Mouse (Mus musculus) stomach, embryonic 14.5 days (tissue): ENCODE results near the gene Ms4a4d. TPM values are rescaled to one million over a fixed set of nuclear protein-coding genes. Genes with fewer than 3 reads are reported as not detected.
"Not testable (repeated sequence)": the region's sequence is repeated elsewhere in the genome, so short reads cannot be mapped to it uniquely, and the experiment has no call there.

ENCODE experiments used
- ATAC-seq: fragments of 200-750 bp; cut with Nextera tagmentation; 2 replicates; pipeline ENCODE4 v1.8.0; 2017; ENCODE audit warnings: low read depth, moderate TSS enrichment; ENCODE audit not compliant: insufficient number of reproducible peaks, insufficient read depth, low FRiP score
- H3K27ac ChIP-seq: fragments of 300-500 bp; sonication (generic); 2 replicates; pipeline ENCODE4 v1.5.1; 2014; ENCODE audit warnings: mild to moderate bottlenecking, low read length, moderate library complexity, mixed read lengths
- H3K27me3 ChIP-seq: fragments of 300-500 bp; sonication (generic); 2 replicates; pipeline ENCODE4 v1.6.1; 2014; ENCODE audit warnings: low read length, control low read depth, mixed read lengths; ENCODE audit not compliant: control insufficient read depth, insufficient read depth
- H3K36me3 ChIP-seq: fragments of 300-500 bp; sonication (generic); 2 replicates; pipeline ENCODE4 v1.6.1; 2014; ENCODE audit warnings: mild to moderate bottlenecking, control low read depth, low read length, moderate library complexity, mixed read lengths; ENCODE audit not compliant: control insufficient read depth, insufficient read depth
- H3K4me1 ChIP-seq: fragments of 300-500 bp; sonication (generic); 2 replicates; pipeline ENCODE4 v1.6.1; 2014; ENCODE audit warnings: low read length, control low read depth, mixed read lengths; ENCODE audit not compliant: control insufficient read depth, insufficient read depth
- H3K4me2 ChIP-seq: fragments of 300-500 bp; sonication (generic); replicated peaks from 2 replicates; pipeline ENCODE4 v1.6.1; 2014; ENCODE audit warnings: low read depth, low read length, control low read depth
- H3K4me3 ChIP-seq: fragments of 300-500 bp; sonication (generic); 2 replicates; pipeline ENCODE4 v1.5.1; 2014; ENCODE audit warnings: low read depth, low read length, control low read depth
- H3K9ac ChIP-seq: fragments of 300-500 bp; sonication (generic); replicated peaks from 2 replicates; pipeline ENCODE4 v1.6.1; 2014; ENCODE audit warnings: low read depth, mild to moderate bottlenecking, control low read depth, low read length, moderate library complexity, mixed read lengths
- H3K9me3 ChIP-seq: fragments of 300-500 bp; sonication (generic); 2 replicates; pipeline ENCODE4 v1.6.1; 2016; ENCODE audit warnings: low read depth, low read length, control low read depth; ENCODE audit not compliant: control insufficient read depth
- WGBS: fragments of 180-500 bp; shearing (Covaris S2); extraction: QIAGEN DNeasy Blood & Tissue Kit; methylation state at CpG from one replicate; pipeline ENCODE4 v1.1.7; 2014; 5-methylcytosine and 5-hydroxymethylcytosine counted together
- polyA plus RNA-seq: library from polyadenylated mRNA; unstranded; fragments of >200 nt; fragmentation: Nextera tagmentation; extraction: Ambion mirVana; gene quantifications from 2 replicates; pipeline ENCODE4 v1.2.1, GENCODE M21; 2014

Gene Ms4a4d
- polyA plus RNA-seq, 1 experiment from 2014 or later: 2.1 TPM

DNA sequence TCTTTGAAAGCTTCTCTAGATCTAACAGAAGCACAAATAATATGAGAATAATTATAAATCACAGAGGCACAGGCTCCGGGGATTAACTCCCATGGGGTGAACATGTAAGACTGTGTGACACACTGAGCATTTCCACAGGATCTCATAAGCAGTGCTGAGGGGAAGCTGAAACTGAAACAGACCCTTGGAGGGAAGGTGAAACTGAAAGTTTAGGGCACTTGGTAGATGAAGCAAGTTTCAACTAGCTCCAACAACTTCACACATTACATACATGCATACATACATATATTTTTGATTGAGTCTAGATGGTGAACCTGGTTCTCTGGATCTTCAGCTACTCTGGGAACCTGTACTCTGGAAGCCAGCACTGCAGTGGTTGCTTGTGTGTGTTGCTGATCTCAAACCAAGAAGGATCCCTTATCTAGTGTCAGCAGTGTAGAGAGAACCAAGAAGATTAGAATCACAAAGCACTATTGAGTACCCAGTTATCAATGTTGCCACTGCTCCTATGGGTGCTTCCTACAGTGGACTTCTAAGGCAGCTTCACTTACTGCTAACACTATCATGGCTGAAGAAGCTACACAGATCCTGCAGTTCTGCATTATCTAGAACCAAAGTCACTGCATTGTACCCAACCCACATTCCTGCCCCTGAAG is 3.7 kb downstream of the Ms4a4d start:
- H3K9me3 ChIP-seq, H3K4me3 ChIP-seq, H3K9ac ChIP-seq, H3K27me3 ChIP-seq, ATAC-seq, H3K4me2 ChIP-seq, H3K36me3 ChIP-seq, H3K4me1 ChIP-seq, H3K27ac ChIP-seq: not testable (repeated sequence)
- WGBS: 78% methylated on average over 1 of the region's 1 CpGs

DNA sequence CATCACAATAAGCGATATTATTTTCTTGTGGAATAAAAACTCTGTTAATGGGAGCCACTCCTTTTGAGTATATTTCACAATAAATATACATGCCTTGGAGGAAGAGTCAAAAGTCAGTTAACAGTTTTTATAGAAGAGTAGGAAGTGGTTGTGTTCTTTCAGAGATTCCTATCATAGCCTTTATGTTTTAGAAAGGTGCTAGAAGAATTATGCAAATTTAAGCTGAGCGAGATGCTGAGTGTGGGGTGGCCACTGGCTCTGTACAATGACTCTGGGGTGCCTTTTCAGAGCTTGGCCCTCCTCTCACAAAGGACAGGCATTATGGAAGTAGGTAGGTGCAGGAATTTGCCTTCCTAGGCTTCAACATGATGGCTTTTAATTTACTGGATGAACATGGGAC is 7.8 kb downstream of the Ms4a4d start:
- not testable (repeated sequence) for H3K36me3 ChIP-seq, H3K9ac ChIP-seq, H3K27ac ChIP-seq, H3K4me1 ChIP-seq, H3K9me3 ChIP-seq, ATAC-seq, H3K27me3 ChIP-seq, H3K4me2 ChIP-seq, H3K4me3 ChIP-seq
- WGBS: 72% methylated on average over 2 of the region's 2 CpGs

DNA sequence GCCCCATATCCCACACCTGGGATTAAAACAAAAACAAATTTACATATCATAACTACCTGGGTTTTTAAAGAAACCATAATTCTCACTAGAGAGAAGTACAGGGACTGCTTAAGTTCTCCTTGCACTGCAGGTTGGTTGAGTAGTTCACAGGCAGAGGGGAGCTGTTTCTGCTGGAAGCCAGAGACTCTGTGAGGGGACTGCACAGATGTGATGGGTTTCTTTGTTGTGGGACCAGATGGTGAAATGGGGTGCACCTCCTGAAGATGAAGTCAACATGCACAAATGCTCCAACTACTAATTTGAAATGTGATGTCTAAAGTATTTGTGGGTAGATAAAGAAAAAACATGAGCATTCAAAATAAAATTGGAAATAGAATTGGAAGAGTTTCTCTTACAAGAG is 11.3 kb downstream of the Ms4a4d start:
- Histone ChIP-seq H3K36me3 (no peaks in the 10 kb centered on the region), H3K4me2 (no peak overlapping the region), H3K4me3 (no peak overlapping the region), H3K27ac (no peak overlapping the region), H3K4me1 (no peaks in the 10 kb centered on the region), H3K9ac (no peak overlapping the region), H3K9me3 (no peaks in the 10 kb centered on the region), H3K27me3 (no peaks in the 10 kb centered on the region)
- no peak for ATAC-seq

GRCm38 (mm10) chr19:11554726-11555125 is 18.1 kb downstream of the Ms4a4d start:
- Histone ChIP-seq H3K4me1 (no peaks in the 10 kb centered on the region), H3K36me3 (no peaks in the 10 kb centered on the region), H3K9me3 (no peaks in the 10 kb centered on the region), H3K4me2 (no peak overlapping the region), H3K27me3 (no peaks in the 10 kb centered on the region), H3K27ac (no peak overlapping the region), H3K9ac (no peak overlapping the region), H3K4me3 (no peak overlapping the region)
- 83% methylated on average over 5 of the region's 5 CpGs for WGBS
- ATAC-seq: no peak

- H3K27ac ChIP-seq, H3K9me3 ChIP-seq, H3K27me3 ChIP-seq, H3K4me3 ChIP-seq, H3K4me2 ChIP-seq, H3K4me1 ChIP-seq, H3K9ac ChIP-seq, H3K36me3 ChIP-seq, ATAC-seq: not testable (repeated sequence)
Observed at GRCm38 (mm10) chr19:11559560-11559959, 23.0 kb downstream of the Ms4a4d start.

- Histone ChIP-seq H3K4me2 (no peak overlapping the region), H3K9ac (no peak overlapping the region), H3K4me1 (no peaks in the 10 kb centered on the region), H3K27me3 (no peaks in the 10 kb centered on the region), H3K4me3 (no peak overlapping the region), H3K9me3 (no peaks in the 10 kb centered on the region), H3K36me3 (no peaks in the 10 kb centered on the region), H3K27ac (no peak overlapping the region)
- WGBS: 90% methylated on average over 8 of the region's 8 CpGs
- no peak for ATAC-seq
Observed at GRCm38 (mm10) chr19:11574965-11575364, 38.4 kb downstream of the Ms4a4d start.

GRCm38 (mm10) chr19:11589205-11589604 is 52.6 kb downstream of the Ms4a4d start:
- Histone ChIP-seq H3K36me3 (no peaks in the 10 kb centered on the region), H3K9me3 (no peaks in the 10 kb centered on the region), H3K4me1 (no peaks in the 10 kb centered on the region), H3K4me3 (no peak overlapping the region), H3K4me2 (no peak overlapping the region), H3K27me3 (no peaks in the 10 kb centered on the region), H3K27ac (no peak overlapping the region), H3K9ac (no peak overlapping the region)
- no peak for ATAC-seq
- 75% methylated on average over 4 of the region's 4 CpGs for WGBS

- H3K9me3 ChIP-seq: no peaks in the 10 kb centered on the region
- no peak overlapping the region for H3K9ac ChIP-seq
- no peak overlapping the region for H3K27ac ChIP-seq
- no peak overlapping the region for H3K4me3 ChIP-seq
- WGBS: 63% methylated on average over 2 of the region's 2 CpGs
- no peaks in the 10 kb centered on the region for H3K4me1 ChIP-seq
- H3K36me3 ChIP-seq: no peaks in the 10 kb centered on the region
- H3K4me2 ChIP-seq: no peak overlapping the region
- H3K27me3 ChIP-seq: no peaks in the 10 kb centered on the region
- ATAC-seq: no peak
Observed at GRCm38 (mm10) chr19:11589891-11590449, 53.4 kb downstream of the Ms4a4d start.

DNA sequence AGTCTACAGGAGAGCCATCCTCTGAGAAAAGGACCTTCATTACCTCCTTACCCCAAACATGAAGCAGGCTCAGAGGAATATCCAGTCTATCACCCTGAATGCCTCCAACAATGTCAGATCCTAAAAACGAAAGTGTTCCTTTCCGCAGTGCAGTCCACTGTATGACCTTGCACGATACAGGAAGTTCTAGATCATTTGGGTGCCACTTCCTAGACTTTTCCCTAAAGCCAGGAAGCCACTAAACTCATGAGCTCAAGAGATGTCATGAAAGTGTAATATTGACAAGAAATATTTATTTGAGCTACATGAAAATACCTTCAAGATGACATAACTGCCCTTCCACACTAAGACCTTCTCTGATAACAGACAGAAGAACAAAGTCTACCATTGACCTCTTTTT is 64.7 kb downstream of the Ms4a4d start:
- no peaks in the 10 kb centered on the region for H3K36me3 ChIP-seq
- H3K9me3 ChIP-seq: no peaks in the 10 kb centered on the region
- no peak for ATAC-seq
- H3K27me3 ChIP-seq: no peaks in the 10 kb centered on the region
- no peak overlapping the region for H3K27ac ChIP-seq
- no peak overlapping the region for H3K4me2 ChIP-seq
- no peaks in the 10 kb centered on the region for H3K4me1 ChIP-seq
- 91% methylated on average over 3 of the region's 3 CpGs for WGBS
- H3K4me3 ChIP-seq: no peak overlapping the region
- no peak overlapping the region for H3K9ac ChIP-seq
